Mouse (Mus musculus) bone marrow macrophage, adult 2 months (primary cell): ENCODE data around the gene Txndc5.

Experiments
- CTCF ChIP-seq: IDR thresholded peaks from 2 replicates; pipeline ENCODE4 v1.5.1; 2012; ENCODE audit warnings: low read depth, mild to moderate bottlenecking, low read length, moderate library complexity
- POLR2A ChIP-seq: IDR thresholded peaks from 2 replicates; pipeline ENCODE4 v1.6.1; 2012; ENCODE audit warnings: mild to moderate bottlenecking, low read depth, low read length, borderline replicate concordance

DNA sequence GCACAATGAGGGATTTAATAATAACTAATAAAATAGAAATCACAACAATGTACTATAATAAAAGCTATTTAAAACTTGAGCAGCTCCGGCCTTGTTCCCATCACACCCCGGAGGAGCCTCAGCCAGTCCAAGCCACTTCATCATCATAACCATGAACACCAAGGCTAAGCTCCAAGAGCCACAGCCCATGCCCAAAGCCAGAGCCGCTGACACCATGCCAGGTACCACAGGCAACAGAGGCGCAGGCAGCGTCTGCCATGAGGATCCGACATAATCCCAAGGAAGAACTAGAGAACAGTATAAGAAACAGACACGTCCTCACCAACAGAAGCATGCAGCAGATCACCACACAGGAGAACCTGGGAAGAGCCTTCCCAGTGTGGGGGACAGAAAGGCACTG is 14.7 kb downstream of the Txndc5 start:
- no peak for TF ChIP-seq CTCF
- TF ChIP-seq POLR2A: no peak
